Mouse (Mus musculus): ENCODE measurements around the gene Gm14698.
"Not testable (repeated sequence)": the region's sequence is repeated elsewhere in the genome, so short reads cannot be mapped to it uniquely, and the experiment has no call there.

Gene Gm14698

GRCm38 (mm10) chrX:68821059-68821458 is at the start of gene Gm14698:
TSS of gene Gm14698 (plus strand) at chrX:68821093.
- peak; percentile 1 to 3 for DNase-seq

DNA sequence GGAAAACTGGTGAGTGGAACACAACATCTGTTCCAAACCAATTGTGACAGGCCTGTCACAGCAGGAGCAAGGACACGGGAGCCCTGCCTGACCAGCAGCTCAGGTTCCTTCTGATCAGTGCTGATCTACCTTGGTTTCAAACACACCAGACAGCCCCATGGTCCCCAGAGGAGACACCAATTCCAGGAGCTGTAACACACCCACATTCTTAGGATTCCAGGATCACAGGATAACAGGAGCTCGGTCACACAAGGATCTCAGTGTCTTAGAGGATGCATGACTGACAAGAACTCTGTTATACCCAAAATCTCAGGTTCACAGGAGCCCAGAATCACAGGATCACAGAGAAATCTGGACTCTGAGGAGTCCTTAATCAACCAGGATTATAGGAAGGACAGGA is 444 bp upstream of the Gm14698 start:
- not testable (repeated sequence) for DNase-seq

GRCm38 (mm10) chrX:68839548-68840444 is 18.9 kb downstream of the Gm14698 start:
- DNase-seq = no peak

DNA sequence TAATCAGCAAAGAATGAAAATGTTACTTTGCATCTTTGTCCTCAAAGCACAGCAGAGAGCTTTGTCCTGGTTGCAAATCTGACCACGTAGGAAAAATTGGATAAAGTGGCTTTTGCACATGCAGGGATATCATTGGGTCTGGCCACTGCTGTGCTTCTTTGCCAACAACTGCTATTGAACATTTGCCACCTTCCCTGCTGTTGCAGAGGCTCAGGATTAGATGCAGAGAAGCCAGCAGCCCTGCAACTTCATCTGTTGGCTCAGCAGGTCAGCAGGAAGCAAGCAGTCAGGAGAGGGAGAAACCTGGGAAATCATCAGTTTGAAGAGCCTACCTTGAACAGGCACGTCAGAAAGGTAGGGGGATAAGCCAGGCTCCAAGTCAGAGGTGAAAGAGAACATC is 44.3 kb downstream of the Gm14698 start:
- DNase-seq = no peak
